Mouse (Mus musculus) bone marrow macrophage, adult 2 months (primary cell): ENCODE results near the gene Tada2b. TPM values are rescaled to one million over a fixed set of nuclear protein-coding genes. Genes with fewer than 3 reads are reported as not detected.

ENCODE experiments used
- H3K27ac ChIP-seq: 2 replicates; pipeline ENCODE4 v1.5.1; 2012; ENCODE audit warnings: low read depth, low read length; ENCODE audit not compliant: insufficient read depth
- H3K4me1 ChIP-seq: 2 replicates; pipeline ENCODE4 v1.6.1; 2012; ENCODE audit warnings: low read length; ENCODE audit not compliant: control insufficient read depth, insufficient read depth
- H3K4me3 ChIP-seq: 2 replicates; pipeline ENCODE4 v1.5.1; 2012; ENCODE audit warnings: mild to moderate bottlenecking, low read length, moderate library complexity; ENCODE audit not compliant: insufficient read depth
- CTCF ChIP-seq: IDR thresholded peaks from 2 replicates; pipeline ENCODE4 v1.5.1; 2012; ENCODE audit warnings: low read depth, mild to moderate bottlenecking, low read length, moderate library complexity
- POLR2A ChIP-seq: IDR thresholded peaks from 2 replicates; pipeline ENCODE4 v1.6.1; 2012; ENCODE audit warnings: mild to moderate bottlenecking, low read depth, low read length, borderline replicate concordance
- polyA plus RNA-seq: library from polyadenylated mRNA; stranded (reverse); fragments of >200 nt; gene quantifications from 2 replicates; pipeline ENCODE4 v1.2.4, GENCODE M21; 2012; ENCODE audit not compliant: missing spikeins, insufficient read depth, insufficient read length

Gene Tada2b
- polyA plus RNA-seq, 1 experiment, result 9.9 TPM

GRCm38 (mm10) chr5:36447872-36448271, 36.2 kb downstream of the Tada2b start:
- TF ChIP-seq CTCF (no peak), POLR2A (no peak)
- H3K4me1 ChIP-seq, result peaks cover 3% of the 10 kb centered on the region; the same call in 1 of the 2 replicates
- H3K27ac ChIP-seq, result no peak overlapping the region
- H3K4me3 ChIP-seq, result no peak overlapping the region

DNA sequence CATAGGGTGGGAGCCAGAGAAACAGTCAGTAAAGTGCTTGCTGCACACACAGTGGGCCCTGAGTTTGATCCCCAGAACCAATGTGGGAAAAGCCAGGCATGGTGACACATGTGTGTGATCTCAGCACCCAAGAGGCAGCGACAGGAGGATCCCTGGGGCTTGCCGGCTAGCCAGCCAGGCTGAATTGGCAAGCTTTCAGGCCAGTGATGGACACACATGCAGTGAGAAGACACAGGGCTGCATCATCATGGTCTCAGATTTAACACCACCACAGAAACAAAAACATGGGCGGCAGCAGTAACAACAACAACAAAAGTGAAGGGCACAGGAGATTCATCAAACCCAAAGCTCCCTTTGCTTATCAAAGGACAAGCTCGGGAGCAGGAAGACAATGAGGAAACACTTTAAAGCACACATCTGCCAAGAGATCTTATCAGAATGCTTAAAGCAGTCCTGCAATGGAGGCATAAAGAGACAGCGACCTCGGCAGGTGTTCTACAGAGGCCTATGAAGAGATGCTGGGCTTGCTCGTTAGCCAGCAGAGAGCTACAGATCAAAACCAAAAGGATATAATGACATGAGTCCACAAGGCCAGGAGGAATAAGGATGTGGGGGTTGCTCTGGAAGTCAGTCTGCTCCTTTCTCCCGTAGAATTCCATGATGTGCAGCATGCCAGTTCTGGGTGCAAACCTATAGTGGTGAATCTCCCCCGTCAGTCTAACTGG, 37.8 kb downstream of the Tada2b start:
- TF ChIP-seq POLR2A (no peak), CTCF (no peak)
- peaks cover 2% of the 10 kb centered on the region; the same call in 1 of the 2 replicates for H3K4me1 ChIP-seq
- no peak overlapping the region for H3K4me3 ChIP-seq
- no peak overlapping the region for H3K27ac ChIP-seq

DNA sequence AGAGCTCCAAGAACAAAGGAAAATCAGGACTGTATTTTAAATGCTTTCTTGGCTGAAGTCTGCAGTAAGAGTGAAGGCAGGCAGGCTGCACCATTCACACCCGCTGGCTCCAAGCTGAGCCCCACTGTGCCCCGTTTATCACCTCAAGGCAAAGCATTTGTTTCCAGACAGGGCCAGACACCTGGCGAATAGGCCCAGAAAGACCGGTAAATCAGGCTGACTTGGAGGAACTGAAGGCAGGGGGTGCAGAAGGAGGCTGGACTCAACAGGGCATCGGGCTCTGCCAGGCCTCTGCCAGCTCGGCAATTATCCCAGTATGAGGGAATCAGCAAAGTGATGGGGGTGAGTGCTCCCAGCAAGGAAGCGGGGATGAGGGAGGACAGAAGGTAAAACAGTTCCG, 39.1 kb downstream of the Tada2b start:
- TF ChIP-seq POLR2A, result no peak
- TF ChIP-seq CTCF, result no peak
- no peak overlapping the region for H3K4me3 ChIP-seq
- no peaks in the 10 kb centered on the region for H3K4me1 ChIP-seq
- H3K27ac ChIP-seq, result no peak overlapping the region

DNA sequence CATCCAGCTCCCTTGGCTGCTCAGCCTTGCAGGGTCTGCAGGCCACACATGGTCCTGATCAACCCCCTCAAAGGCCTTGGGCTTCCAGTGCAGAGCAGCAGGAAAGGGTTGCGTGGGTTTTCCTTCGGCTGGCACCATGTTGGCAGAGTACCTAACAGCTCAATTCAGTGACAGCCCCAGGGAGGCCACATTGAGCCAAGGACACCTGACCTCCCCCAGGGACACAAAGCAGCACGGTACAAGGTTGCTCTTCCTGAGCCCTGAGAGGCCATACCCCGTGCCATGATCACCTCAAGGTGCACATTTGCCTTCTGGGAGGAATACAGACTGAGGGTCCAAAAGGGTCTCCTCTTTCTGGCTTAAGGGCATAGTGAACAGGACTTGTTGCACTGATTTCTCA, 39.5 kb downstream of the Tada2b start:
- Histone ChIP-seq H3K4me3 (no peak overlapping the region), H3K27ac (no peak overlapping the region), H3K4me1 (no peaks in the 10 kb centered on the region)
- no peak for TF ChIP-seq CTCF
- no peak for TF ChIP-seq POLR2A

DNA sequence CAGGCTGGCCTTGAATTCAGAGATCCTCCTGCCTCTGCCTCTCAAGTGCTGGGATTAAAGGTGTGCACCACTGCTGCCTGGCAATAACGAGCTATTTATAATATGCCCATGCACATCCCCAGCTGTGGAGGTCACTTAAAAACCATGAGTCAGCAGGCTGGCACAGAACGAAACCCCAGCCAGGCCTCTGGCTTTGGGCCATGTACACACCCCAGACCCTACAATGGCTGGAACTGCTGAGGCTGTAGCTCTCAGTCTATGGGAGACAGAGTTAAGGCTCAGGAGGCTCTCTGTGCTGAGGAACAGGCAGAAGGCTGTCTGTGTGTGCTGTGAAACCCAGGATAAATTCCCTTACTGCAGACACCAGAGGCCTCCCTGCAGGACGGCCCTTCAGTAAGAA, 43.3 kb downstream of the Tada2b start:
- Histone ChIP-seq H3K4me1 (no peaks in the 10 kb centered on the region), H3K27ac (no peak overlapping the region), H3K4me3 (no peak overlapping the region)
- TF ChIP-seq POLR2A (no peak), CTCF (no peak)

- Histone ChIP-seq H3K4me1 (no peaks in the 10 kb centered on the region), H3K27ac (no peak overlapping the region), H3K4me3 (no peak overlapping the region)
- no peak for TF ChIP-seq CTCF
- no peak for TF ChIP-seq POLR2A
Measured at GRCm38 (mm10) chr5:36436858-36437257, 47.2 kb downstream of the Tada2b start.

GRCm38 (mm10) chr5:36434398-36434967, 49.6 kb downstream of the Tada2b start:
- no peak for TF ChIP-seq CTCF
- no peak for TF ChIP-seq POLR2A
- Histone ChIP-seq H3K27ac (no peak overlapping the region), H3K4me1 (no peaks in the 10 kb centered on the region), H3K4me3 (no peak overlapping the region)

DNA sequence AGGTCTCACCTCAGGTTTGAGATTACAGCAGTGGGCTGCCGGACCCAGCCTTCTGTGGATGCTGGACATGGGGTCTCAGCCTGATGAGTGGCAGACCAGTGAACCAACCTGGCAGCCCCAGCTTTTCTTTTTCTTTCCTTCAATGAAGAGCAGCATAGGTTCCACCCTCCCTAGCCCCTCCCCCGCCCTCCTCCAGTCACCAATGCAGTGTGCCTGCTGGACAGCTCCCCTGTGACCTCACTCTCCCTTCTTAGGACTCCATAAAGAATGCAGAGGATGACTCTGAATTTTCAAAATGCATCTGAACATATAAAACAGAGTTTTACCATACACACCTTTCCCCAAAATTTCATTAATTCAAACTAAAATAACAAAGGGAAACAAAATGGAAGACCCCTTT, 52.4 kb downstream of the Tada2b start:
- Histone ChIP-seq H3K4me3 (no peak overlapping the region), H3K27ac (no peak overlapping the region), H3K4me1 (no peaks in the 10 kb centered on the region)
- no peak for TF ChIP-seq CTCF
- TF ChIP-seq POLR2A, result no peak

DNA sequence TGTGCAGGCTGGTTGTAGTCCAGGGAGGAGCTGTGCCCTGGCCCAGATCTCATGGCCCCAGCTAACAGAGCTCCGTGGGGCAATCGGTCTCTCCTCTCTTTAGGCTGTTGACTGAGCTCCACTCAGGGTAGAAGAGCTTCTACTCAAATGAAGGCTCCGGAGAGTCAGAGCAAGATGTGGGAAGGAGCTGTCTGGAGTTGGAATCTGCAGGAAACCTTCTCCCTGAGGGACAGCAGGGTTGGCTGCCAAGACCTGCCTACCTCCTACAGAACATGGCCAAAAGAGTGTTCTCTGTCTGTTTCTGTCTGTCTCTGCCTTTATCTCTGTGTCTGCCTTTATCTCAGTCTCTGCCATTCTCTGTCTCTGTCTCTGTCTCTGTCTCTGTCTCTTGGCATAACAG, 54.5 kb downstream of the Tada2b start:
- no peak for TF ChIP-seq CTCF
- TF ChIP-seq POLR2A, result no peak
- no peak overlapping the region for H3K4me3 ChIP-seq
- H3K4me1 ChIP-seq, result no peaks in the 10 kb centered on the region
- no peak overlapping the region for H3K27ac ChIP-seq

- no peaks in the 10 kb centered on the region for H3K4me1 ChIP-seq
- TF ChIP-seq POLR2A (no peak), CTCF (no peak)
- H3K4me3 ChIP-seq, result no peak overlapping the region
- no peak overlapping the region for H3K27ac ChIP-seq
Measured at GRCm38 (mm10) chr5:36427831-36428230, 56.3 kb downstream of the Tada2b start.

GRCm38 (mm10) chr5:36426404-36426803, 57.7 kb downstream of the Tada2b start:
- Histone ChIP-seq H3K4me3 (no peak overlapping the region), H3K4me1 (no peaks in the 10 kb centered on the region), H3K27ac (no peak overlapping the region)
- no peak for TF ChIP-seq POLR2A
- TF ChIP-seq CTCF, result no peak
